Mouse (Mus musculus) kidney, postnatal 4 days (tissue): Measurements from ENCODE around the gene Zfyve19.

Source experiments
- DNase-seq, 2 experiments: peaks; one replicate each; pipeline ENCODE4 v3.0.0; 2021; ENCODE audit warnings: mixed read lengths in 2 of 2

The Zfyve19 gene

DNA sequence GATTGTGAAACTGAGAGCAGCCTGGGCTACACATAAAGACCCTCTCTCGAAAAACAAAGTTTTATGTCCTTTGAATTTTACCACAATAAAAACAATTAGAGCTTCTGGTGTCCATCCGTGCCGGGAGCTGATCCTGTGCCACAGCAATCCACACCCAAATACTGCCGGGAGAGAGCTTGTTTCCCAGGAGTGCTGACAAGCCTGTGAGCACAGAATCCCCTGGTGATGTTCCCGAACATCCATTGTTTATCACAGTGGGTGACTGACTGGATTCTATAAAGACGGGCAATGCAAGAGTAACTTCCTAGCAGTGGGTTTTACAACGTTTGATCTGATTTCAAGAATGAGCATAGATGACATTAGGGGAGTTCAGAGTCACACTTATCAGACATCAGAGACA lies 46.6 kb downstream of the Zfyve19 start:
- DNase-seq: no peak

DNA sequence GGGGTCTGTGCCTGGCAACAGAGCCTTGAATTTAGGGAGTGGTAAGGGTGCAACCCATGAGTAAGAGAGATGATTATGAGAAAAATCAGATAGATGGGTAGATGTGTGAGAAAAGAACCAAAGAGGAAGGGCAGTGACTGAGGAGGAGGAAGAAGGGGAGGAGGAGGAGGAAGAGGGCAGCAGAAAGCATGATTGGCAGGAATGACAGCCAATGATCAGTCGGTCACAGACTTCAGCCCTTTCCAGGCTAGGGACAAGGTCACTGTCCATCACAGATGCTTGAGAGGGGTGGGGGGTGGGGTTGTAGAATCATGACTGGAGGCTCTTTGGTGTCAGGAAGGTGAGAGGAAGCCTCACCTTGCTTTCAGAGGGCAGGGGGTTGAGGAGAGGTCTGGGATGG lies 52.1 kb downstream of the Zfyve19 start:
- no peak for DNase-seq

DNA sequence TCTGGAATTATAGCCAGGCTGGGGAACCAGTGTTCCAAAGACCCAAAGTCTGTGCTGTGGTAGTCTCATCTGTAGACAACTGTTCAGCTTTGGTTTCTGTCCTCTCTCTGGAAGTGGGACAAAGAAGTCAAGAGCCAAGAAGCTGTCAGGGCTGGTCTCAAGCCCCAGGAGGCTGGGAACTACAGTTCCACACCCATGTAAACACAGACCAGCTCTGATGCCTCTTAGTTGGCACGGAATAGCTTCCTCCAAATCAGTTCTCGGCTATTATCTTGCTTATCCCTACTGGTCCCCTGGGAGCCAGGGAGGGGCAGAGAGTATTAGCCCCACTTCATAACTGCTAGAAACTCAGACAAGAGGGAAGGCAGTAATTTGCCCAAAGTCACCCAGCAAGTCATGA lies 52.9 kb downstream of the Zfyve19 start:
- no peak for DNase-seq

DNA sequence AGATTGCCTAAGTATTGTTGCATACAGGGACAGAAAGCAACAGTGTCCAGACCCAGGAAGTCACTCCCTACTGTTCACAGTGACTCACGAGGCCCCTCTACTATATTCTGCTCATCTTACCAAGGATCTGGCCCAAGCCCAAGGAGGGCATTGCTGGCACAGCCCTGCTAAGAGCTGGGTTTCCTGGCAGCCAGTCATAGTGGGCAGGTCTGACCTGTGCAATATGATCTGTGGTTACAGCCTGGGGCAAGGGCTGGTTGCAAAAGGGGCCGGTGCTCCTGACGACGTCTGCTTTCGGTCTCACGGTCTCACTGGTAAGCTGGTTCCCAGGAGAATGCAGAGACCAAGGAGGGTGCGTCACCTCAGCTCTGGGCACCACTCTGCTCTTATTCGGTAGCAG lies 54.6 kb downstream of the Zfyve19 start:
- peak; percentile 55 to 69 for DNase-seq

DNA sequence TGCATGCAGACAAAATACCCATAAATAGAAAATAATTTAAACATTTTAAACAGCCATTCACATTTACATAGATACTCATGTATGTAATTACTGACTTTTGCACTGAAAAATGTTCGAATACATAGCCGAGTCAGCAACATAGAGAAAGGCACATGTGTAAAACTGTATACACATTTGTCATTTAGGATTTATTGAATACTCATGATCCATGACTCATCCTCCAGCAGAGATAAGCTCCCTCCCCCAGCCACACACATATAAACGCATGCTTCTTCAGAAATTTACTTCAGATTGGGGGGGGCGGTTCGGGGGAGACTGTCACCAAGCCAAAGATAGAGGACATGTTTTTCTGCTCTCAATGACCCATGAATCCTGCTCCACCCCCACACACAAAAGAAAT lies 55.4 kb downstream of the Zfyve19 start:
- DNase-seq: no peak
